Mouse (Mus musculus) layer of hippocampus, adult 2 months (tissue): ENCODE results near the gene Espn. TPM values are rescaled to one million over a fixed set of nuclear protein-coding genes. Genes with fewer than 3 reads are reported as not detected.

ENCODE experiments used
- DNase-seq, 2 experiments: peaks; one replicate each; pipeline ENCODE4 v3.0.0; 2022; ENCODE audit warnings: low spot score in 2 of 2
- H3K27ac ChIP-seq: fragments of 200-600 bp; 2 replicates; pipeline ENCODE4 v1.8.1; 2022
- H3K4me3 ChIP-seq: fragments of 200-600 bp; 2 replicates; pipeline ENCODE4 v1.8.1; 2022; ENCODE audit warnings: mild to moderate bottlenecking
- CTCF ChIP-seq: fragments of 200-600 bp; conservative IDR thresholded peaks from 2 replicates; pipeline ENCODE4 v1.8.1; 2022; ENCODE audit warnings: antibody characterized with exemption, mild to moderate bottlenecking, moderate library complexity
- total RNA-seq, 2 experiments: library from RNA; stranded (reverse); gene quantifications; 2 replicates each; pipeline ENCODE4 v1.2.3; 2021

Espn gene
- total RNA-seq, 2 experiments from 2014 or later, result 1.2 to 1.9 TPM

DNA sequence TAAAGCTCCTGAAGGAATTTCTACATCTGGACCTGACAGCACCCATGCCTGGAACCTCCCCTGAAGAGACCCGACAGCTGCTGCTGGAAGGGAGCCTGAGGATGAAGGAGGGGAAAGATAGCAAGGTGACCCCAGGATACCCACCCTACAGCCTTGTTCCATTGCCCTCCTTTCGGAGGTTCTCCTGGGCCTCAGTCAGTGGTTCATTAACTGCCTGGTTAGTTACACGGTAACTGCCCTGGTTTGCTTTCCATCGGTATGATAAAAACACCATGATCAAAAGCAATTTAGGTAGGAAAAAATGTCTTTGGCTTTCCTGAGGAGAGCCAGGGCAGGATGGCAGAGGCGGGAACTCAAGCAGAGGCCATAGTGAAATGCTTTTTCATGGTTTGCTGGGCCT lies 43.5 kb downstream of the Espn start:
- Histone ChIP-seq H3K4me3 (no peak overlapping the region), H3K27ac (peak overlapping the region; percentile 64; the same call in 1 of the 2 replicates)
- no peak for DNase-seq
- TF ChIP-seq CTCF, result no peak

DNA sequence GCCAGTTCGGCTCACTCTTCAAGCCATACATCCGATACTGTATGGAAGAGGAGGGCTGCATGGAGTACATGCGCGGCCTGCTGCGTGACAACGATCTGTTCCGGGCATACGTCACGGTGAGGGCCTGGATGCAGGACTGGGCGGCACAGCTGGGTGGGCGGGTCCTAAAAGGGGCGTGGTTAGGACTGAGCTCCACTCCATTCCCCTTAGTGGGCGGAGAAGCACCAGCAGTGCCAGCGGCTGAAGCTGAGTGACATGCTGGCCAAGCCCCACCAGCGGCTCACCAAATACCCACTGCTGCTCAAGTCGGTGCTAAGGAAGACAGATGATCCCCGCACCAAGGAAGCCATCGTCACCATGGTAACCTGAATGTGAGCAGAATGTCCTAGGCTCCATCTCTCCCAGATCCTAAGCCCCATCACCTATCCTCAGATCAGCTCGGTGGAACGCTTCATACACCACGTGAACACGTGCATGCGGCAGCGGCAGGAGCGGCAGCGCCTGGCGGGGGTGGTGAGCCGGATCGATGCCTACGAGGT lies 44.1 kb downstream of the Espn start:
- no peak for TF ChIP-seq CTCF
- DNase-seq, result peak; percentile 67 to 68
- peak overlapping the region; percentile 12; the same call in 1 of the 2 replicates for H3K4me3 ChIP-seq
- H3K27ac ChIP-seq, result peak overlapping the region; percentile 64

DNA sequence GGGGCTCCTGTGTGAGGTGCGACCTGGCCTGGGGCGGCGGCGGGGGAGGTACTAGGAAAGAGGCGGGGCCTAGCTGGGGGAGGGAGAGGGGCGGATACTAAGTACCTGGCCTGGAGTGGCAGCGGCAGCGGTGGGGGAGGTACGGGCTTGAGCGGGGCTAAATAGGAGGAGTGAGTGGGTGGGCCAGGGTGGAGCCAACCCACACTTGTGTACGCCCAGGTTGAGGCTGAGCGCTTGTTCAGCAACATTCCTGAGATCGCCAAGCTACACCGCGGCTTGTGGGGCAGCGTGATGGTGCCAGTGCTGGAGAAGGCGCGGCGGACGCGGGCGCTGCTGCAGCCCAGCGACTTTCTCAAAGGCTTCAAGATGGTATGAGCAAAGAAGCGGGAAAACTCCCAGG lies 44.7 kb downstream of the Espn start:
- TF ChIP-seq CTCF, result no peak

DNA sequence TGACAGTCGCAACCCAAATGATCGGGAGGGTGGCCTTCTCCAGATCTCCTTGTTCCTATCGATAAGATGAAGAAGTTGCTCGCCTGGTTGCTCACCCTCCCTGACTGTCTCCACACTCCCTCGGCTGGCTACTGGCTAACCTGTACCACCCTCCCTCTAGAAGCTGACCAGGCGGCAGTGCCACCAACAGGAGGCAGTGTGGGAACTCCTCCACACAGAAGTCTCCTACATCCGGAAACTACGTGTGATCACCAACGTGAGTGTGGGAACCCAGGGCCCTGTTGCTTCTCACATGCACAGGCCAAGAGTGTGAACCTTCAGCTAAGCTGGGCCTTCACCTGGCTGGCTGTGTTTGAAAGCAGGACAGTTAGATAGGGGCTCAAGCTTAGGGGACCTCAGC lies 45.4 kb downstream of the Espn start:
- peak; percentile 53 for TF ChIP-seq CTCF
- DNase-seq, result no peak
- Histone ChIP-seq H3K27ac (no peak overlapping the region), H3K4me3 (no peak overlapping the region)

More for the DNA sequence above, 44.7 kb downstream of the Espn start:
- DNase-seq, result no peak
- peak overlapping the region; percentile 12; the same call in 1 of the 2 replicates for H3K4me3 ChIP-seq
- H3K27ac ChIP-seq, result peak overlapping the region; percentile 64

DNA sequence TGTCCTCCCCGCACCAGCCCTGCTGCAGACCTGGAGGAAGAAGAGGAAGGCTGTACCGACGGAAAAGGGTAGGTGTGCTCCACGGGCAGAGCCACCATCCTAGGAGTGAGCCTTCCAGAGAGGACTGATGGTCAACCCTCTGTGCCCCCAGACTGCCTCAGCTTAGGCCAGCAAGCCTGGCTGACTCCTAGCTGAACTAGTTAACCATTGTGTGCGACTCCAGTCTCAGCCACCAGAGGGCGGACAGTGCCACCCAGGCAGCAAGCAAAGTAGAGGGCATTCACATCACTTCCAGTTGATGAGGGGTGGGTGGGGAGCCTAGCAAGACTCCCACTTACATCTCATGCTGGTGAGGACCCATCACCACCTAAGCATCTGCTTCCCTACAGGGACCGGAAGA lies 49.1 kb downstream of the Espn start:
- H3K27ac ChIP-seq, result peak overlapping the region; percentile 6; the same call in 1 of the 2 replicates
- DNase-seq, result peak in 1 of 2 experiments; percentile 80
- H3K4me3 ChIP-seq, result no peak overlapping the region
- peak; percentile 93 for TF ChIP-seq CTCF

DNA sequence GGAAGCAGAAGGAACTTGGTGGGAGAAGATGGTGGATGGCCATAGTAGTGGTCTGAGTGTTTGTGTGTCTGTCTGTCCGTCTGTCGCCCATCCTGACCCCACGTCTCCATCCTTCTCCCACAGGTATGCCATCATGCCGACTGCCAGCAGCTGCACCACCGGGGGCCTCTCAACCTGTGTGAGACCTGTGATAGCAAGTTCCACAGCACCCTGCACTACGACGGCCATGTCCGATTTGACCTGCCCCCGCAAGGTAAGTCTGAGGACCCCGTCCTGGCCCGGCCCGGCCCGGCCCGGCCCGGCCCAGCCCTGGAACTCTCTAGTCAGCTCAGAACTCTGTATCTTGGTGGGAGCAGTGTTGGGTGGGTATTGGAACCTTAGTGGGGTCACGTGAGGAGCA lies 50.2 kb downstream of the Espn start:
- no peak for TF ChIP-seq CTCF
- no peak for DNase-seq

DNA sequence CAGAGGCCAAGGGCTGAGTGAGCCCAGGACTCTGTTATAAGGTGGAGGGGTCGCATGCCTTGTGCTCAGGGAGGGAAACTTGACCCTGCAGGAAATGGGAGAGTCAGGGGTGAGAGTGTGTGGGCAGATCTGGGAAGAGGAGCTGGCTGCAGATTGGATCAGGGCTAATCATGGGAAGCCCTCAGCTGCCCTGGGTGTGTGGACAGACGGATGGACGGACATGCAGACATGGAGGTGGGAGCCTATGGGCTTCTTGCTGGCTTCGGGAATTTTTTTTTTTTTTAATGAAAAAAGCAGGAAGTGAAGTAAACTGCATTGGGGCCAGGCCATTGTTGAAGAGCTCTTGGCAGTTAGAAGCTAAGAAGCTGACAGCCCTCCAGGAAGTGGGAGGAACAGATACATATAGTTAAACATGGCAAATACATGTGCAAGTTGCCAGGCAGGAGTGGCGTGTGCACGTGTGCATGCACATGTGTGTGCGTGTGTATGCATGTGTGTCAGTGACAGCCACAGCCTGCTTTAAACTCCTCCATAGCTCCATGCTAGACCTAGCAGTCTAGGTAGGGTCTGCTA lies 51.0 kb downstream of the Espn start:
- TF ChIP-seq CTCF, result no peak
- peak overlapping the region; percentile 18; the same call in 1 of the 2 replicates for H3K4me3 ChIP-seq
- peak overlapping the region; percentile 75 for H3K27ac ChIP-seq
- DNase-seq, result no peak

More for the DNA sequence above, 50.2 kb downstream of the Espn start:
- H3K27ac ChIP-seq, result 0 out of 2 replicates have a peak overlapping the region, but pooled peaks have one; percentile 75
- no peak overlapping the region for H3K4me3 ChIP-seq

DNA sequence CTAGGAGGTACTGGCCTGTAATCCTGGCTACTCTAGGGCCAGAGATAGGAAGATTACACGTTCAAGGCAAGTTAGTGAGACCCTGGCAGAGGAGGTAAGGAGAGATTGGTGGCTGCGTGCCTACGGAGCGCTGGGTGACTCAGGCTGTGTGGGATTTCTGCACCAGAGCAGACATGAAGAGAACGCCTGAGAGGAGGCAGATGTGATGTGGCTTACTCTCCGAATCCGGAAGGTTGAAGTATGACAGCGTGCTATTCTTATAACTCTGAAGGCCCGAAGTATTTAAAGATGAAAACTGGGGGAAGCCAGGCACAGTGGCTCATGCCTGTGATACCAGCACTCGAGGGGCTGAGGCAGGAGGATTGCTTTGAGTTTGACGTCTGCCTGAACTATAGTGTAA lies 51.6 kb downstream of the Espn start:
- Histone ChIP-seq H3K27ac (peak overlapping the region; percentile 75), H3K4me3 (peak overlapping the region; percentile 18; the same call in 1 of the 2 replicates)
- peak in 1 of 2 experiments; percentile 74 for DNase-seq
- no peak for TF ChIP-seq CTCF

DNA sequence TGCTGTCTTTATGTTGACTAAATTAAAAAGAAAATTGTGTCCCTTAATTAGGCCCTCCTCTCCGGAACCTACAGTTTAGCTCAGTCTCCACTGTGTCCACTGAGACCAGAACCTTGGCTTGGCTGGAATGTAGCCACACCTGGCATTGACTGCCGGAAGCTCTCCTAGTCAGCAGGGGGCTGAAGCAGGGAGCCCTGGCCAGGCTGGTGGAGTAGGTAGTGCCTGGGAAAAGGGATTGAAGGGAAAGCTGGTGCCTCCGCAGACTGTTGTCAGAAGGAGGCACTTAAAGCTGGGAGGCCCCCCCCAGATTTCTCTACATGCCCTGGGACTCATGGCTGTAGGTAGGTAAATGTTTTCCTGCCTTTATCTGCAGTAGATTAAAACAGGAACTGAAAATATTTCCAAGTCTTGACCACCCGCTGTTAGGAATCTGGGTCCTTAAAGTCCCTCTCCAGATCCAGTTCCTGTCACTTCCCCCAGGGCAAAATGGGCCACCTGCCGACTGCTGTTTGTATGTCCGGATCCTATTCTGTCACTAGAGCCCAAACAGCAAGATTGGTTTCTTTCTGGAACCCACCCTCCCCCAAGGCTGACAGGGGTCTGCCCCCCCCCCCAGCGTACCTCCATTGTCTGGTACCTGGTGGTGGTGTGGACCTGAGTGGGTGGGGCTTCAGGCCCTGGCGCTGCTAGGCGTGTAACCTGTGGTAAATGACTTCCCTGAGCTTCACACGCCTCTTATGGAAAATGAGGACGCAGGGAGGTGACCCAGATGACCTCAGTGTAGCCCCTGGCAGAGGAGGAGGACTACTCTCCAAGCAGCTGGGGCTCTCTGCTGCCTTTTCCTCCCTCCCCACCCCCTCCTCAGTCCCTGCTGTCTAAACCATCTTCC lies 54.0 kb downstream of the Espn start:
- peak; percentile 40; the same call in 1 of the 2 replicates for TF ChIP-seq CTCF
- Histone ChIP-seq H3K27ac (peak overlapping the region; percentile 69; the same call in 1 of the 2 replicates), H3K4me3 (peak overlapping the region; percentile 6; the same call in 1 of the 2 replicates)
- no peak for DNase-seq

DNA sequence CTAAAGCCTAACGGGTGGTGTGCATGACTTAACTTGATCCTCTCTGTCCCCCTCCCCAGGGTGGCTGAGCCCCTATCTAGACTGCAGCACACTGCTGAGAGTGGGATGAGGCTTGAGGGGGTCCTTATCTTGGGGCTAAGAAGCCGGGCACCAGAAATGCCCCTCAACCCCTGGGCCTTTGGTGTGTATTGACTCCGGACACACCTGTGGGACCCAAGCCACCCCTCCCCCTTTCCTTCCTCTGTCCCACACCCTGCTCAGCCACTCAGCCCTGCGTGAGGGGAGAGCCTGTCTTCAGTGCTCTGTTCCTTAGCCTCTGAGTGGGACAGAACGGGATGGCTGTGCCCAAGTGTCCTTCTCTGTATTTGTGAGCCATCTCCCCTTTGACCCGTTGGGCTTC lies 55.2 kb downstream of the Espn start:
- Histone ChIP-seq H3K4me3 (peak overlapping the region; percentile 44), H3K27ac (peak overlapping the region; percentile 84)
- TF ChIP-seq CTCF, result no peak
- DNase-seq, result no peak

DNA sequence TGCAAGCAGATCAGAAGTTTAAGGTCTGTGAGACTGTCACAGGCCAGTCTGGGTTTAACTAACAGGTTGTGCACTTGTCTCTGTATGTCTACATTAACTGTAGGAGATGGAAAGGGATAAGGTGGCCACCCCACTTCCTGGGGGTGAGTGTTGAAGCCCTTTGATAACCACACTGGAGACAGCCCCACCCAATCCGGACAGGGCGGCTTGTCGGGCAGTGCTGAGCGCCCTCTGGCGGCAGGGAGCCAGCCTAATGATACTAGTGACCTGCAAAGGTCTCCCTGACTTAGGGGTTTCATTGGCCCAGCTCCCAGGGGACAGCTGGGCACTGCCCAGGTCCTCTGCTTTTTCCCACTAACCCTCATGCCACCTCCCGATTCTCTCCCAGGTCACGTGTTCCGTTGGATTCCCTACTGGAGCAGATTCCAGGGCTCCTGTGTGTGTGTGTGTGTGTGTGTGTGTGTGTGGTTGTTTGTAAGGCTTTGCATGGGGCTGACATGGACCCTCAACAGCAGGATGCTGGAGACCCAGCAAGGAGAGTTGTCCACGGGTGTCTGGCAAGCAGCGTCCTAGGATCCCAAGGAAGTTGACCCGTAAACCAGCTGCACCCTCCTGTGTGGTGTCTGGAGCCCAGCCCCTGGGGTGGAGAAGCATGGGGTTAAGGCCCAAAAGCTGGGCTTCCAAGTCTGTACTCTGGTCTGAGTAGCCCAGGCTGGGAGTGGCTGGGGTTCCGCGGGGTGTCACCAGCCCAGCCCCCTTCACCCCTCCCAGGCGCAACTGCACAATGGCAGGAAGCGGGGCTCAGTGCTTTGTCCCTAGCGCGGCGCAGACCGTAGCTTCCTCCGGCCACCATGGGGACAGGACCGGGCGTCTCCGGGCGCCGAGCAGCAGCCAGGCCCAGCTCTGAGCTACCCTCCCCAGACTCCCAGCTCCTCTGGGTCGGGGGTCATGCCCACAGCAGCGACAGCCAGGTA lies 55.9 kb downstream of the Espn start:
- TF ChIP-seq CTCF, result peak; percentile 89
- Histone ChIP-seq H3K4me3 (peak overlapping the region; percentile 44), H3K27ac (peak overlapping the region; percentile 84)
- peak in 1 of 2 experiments; percentile 68 for DNase-seq

DNA sequence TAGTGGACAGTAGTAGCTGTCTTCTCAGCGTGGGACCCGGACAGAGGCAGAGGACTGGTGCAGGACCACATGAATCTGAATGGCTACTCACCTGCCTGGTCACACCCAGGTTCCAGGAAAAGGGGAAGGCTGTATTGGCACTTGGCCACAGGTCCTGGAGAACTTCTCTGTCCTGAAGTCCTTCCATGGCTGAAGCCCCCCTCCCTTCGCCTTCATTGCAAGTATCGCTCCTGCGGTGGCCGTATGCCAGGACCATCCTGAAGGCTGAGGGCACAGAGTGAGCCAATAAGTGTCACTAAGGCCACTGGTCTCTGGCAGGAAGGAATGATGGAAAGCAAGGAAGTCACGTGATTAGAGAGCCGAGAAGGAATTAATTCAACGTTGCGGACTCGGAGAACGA lies 57.9 kb downstream of the Espn start:
- DNase-seq, result no peak
- no peak for TF ChIP-seq CTCF
- Histone ChIP-seq H3K27ac (no peak overlapping the region), H3K4me3 (no peak overlapping the region)
